Mouse (Mus musculus): ENCODE results near the gene Nmnat2. TPM values are rescaled to one million over a fixed set of nuclear protein-coding genes. Genes with fewer than 3 reads are reported as not detected.

Nmnat2 gene
- polyA plus RNA-seq, 1 experiment: 1.2 TPM

Other genes with a start within 250 kb of the Nmnat2 start
- not detected in 2 replicates for gene Apobec4, start 204.4 kb upstream of the Nmnat2 start, polyA plus RNA-seq (2012; rRNA removed)
- 18.1 and 21.5 TPM in 2 replicates for gene Rgl1, start 188.6 kb upstream of the Nmnat2 start, polyA plus RNA-seq (2012; rRNA removed)
- gene Arpc5, start 188.5 kb upstream of the Nmnat2 start, polyA plus RNA-seq (2012; rRNA removed): 83.3 and 101 TPM in 2 replicates
- gene Ncf2, start 154.8 kb upstream of the Nmnat2 start, polyA plus RNA-seq (2012; rRNA removed): 65.7 and 76.4 TPM in 2 replicates
- gene Smg7, start 52.3 kb upstream of the Nmnat2 start, polyA plus RNA-seq (2012; rRNA removed): 33.9 and 39.9 TPM in 2 replicates
- 9.1 and 11.5 TPM in 2 replicates for gene Lamc2, start 231.5 kb downstream of the Nmnat2 start, polyA plus RNA-seq (2012; rRNA removed)